Mouse (Mus musculus): Measurements from ENCODE around the gene Mcrip2. TPM values are rescaled to one million over a fixed set of nuclear protein-coding genes. Genes with fewer than 3 reads are reported as not detected.

Gene Mcrip2
- polyA plus RNA-seq, 1 experiment from 2014 or later = 133 TPM

- Histone ChIP-seq H3K36me3 (peaks cover 21% of the 10 kb centered on the region), H3K4me3 (no peak overlapping the region), H3K27me3 (ENCODE audit: insufficient read depth, poor library complexity, severe bottlenecking) (no peaks in the 10 kb centered on the region), H3K9me3 (no peaks in the 10 kb centered on the region), H3K4me1 (peaks cover 45% of the 10 kb centered on the region), H3K27ac (no peak overlapping the region)
- WGBS = 86% methylated on average over 8 of the region's 8 CpGs
- no peak for DNase-seq (ENCODE audit: low spot score)
Observed at GRCm38 (mm10) chr17:25869498-25869897, 934 bp upstream of the Mcrip2 start.

GRCm38 (mm10) chr17:25867836-25868600 is 546 bp downstream of the Mcrip2 start:
- peak overlapping the region; percentile 92 for H3K27ac ChIP-seq
- peaks cover 34% of the 10 kb centered on the region for H3K36me3 ChIP-seq
- under 1% methylated on average over 42 of the region's 42 CpGs for WGBS

DNA sequence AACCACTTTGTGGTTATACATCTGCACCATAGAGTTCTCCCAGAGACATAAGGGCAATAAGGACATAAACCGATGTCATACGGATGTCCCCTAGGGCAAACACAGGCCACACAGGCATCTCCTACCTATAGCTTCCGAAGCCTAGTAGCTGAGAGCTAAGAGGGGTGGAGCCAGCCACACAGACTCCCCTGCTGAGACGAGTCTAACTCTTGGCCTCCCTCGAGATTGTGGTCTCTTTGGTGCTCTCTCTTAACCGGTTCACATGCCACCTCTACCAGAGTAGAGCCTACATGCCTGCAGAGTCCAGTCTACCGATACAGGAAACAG is 1.1 kb downstream of the Mcrip2 start:
- peak overlapping the region; percentile 92 for H3K27ac ChIP-seq
- H3K9me3 ChIP-seq = no peaks in the 10 kb centered on the region
- H3K4me3 ChIP-seq = peak overlapping the region; percentile 79
- peaks cover 36% of the 10 kb centered on the region for H3K36me3 ChIP-seq
- no peak for DNase-seq (ENCODE audit: low spot score)
- 12% methylated on average over 7 of the region's 7 CpGs for WGBS
- H3K27me3 ChIP-seq (ENCODE audit: insufficient read depth, poor library complexity, severe bottlenecking) = no peaks in the 10 kb centered on the region
- H3K4me1 ChIP-seq = peaks cover 38% of the 10 kb centered on the region

More at GRCm38 (mm10) chr17:25867836-25868600, 546 bp downstream of the Mcrip2 start:
- Histone ChIP-seq H3K4me1 (peaks cover 38% of the 10 kb centered on the region), H3K4me3 (peak overlapping the region; percentile 79), H3K27me3 (ENCODE audit: insufficient read depth, poor library complexity, severe bottlenecking) (no peaks in the 10 kb centered on the region), H3K9me3 (no peaks in the 10 kb centered on the region)
- peak; percentile 89 for DNase-seq (ENCODE audit: low spot score)

GRCm38 (mm10) chr17:25866172-25866571 is 2.4 kb downstream of the Mcrip2 start:
- H3K36me3 ChIP-seq = peaks cover 36% of the 10 kb centered on the region
- H3K9me3 ChIP-seq = no peaks in the 10 kb centered on the region
- peak overlapping the region; percentile 28; the same call in 1 of the 2 replicates for H3K4me3 ChIP-seq
- WGBS = 92% methylated on average over 3 of the region's 3 CpGs
- H3K27me3 ChIP-seq (ENCODE audit: insufficient read depth, poor library complexity, severe bottlenecking) = no peaks in the 10 kb centered on the region
- no peak overlapping the region for H3K27ac ChIP-seq
- no peak for DNase-seq (ENCODE audit: low spot score)
- H3K4me1 ChIP-seq = peaks cover 49% of the 10 kb centered on the region

- no peaks in the 10 kb centered on the region for H3K27me3 ChIP-seq (ENCODE audit: insufficient read depth, poor library complexity, severe bottlenecking)
- 87% methylated on average over 11 of the region's 11 CpGs for WGBS
Observed at GRCm38 (mm10) chr17:25865288-25865687, 3.3 kb downstream of the Mcrip2 start.

GRCm38 (mm10) chr17:25864311-25864710 is 4.3 kb downstream of the Mcrip2 start:
- Histone ChIP-seq H3K27ac (no peak overlapping the region), H3K9me3 (no peaks in the 10 kb centered on the region), H3K27me3 (ENCODE audit: insufficient read depth, poor library complexity, severe bottlenecking) (no peaks in the 10 kb centered on the region), H3K4me3 (no peak overlapping the region), H3K4me1 (peaks cover 64% of the 10 kb centered on the region), H3K36me3 (peaks cover 36% of the 10 kb centered on the region)
- 92% methylated on average over 14 of the region's 14 CpGs for WGBS
- no peak for DNase-seq (ENCODE audit: low spot score)

More at GRCm38 (mm10) chr17:25865288-25865687, 3.3 kb downstream of the Mcrip2 start:
- Histone ChIP-seq H3K36me3 (peaks cover 36% of the 10 kb centered on the region), H3K4me1 (peaks cover 57% of the 10 kb centered on the region), H3K4me3 (0 out of 2 replicates have a peak overlapping the region, but pooled peaks have one; percentile 1), H3K27ac (0 out of 2 replicates have a peak overlapping the region, but pooled peaks have one; percentile 6), H3K9me3 (no peaks in the 10 kb centered on the region)
- no peak for DNase-seq (ENCODE audit: low spot score)

DNA sequence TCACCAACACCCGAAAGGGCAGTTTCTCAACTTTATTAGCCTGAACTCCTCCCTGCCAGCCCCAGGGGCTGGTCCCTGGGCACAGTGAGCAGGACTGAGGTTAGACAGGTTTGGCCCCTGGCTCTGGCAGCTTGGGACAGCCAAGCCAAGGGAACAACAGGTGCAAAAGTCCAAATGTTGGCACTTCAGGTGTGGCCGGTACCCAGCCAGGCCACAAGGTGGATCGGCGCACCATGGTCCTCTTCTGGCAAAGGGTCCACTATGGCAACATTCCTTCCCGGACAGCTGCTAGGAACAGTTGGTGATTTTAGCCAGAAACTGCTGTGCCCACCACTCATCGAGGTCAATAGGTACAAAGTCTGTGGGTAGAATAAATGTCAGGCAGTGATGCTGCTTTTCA is 4.9 kb downstream of the Mcrip2 start:
- WGBS = 88% methylated on average over 6 of the region's 6 CpGs
- Histone ChIP-seq H3K27ac (no peak overlapping the region), H3K4me3 (no peak overlapping the region), H3K27me3 (ENCODE audit: insufficient read depth, poor library complexity, severe bottlenecking) (no peaks in the 10 kb centered on the region), H3K9me3 (no peaks in the 10 kb centered on the region), H3K4me1 (peaks cover 58% of the 10 kb centered on the region), H3K36me3 (peaks cover 36% of the 10 kb centered on the region)
- no peak for DNase-seq (ENCODE audit: low spot score)

DNA sequence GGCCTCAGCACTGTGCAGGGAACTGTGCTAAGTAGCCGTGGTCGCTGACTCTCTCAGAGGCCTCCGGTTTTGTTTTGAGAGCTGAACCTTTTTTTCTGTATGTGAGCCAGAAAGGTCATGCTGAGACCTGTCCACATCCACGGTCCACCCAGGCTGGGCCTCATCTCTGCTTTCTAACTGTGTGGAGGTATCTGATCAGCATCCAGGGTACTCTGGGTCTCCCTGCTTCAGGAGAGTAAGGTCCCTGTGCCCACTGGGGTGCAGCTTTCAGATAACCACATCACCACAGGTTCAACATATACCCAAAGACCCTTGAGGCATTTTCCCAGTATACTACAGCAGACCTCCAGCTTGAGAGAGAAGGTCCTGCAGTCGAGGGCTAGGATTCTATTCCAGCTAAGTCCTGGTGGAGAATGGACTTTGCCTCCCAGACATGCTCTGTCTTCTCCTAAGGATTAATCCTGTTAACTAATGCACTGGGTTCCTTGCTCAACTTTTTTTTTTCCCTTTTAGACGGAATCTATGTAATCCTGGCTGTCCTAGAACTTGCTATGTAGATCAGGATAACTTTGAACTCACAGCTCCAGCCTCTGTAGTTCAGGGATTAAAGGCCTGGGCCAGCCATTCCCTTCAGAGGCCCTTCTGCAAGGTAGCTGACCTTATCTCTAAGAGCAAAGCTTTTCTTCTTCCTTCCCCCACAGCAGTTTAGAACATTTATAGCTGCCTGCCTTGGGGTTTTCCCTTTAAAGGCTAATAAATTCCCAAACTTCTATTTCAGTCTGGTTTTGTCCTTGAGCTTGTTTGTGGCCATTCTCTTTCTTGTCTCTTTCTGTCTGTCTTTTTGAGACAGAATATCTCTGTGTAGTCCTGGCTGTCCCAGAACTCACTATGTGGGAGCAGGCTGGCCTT is 6.6 kb downstream of the Mcrip2 start:
- no peaks in the 10 kb centered on the region for H3K27me3 ChIP-seq (ENCODE audit: insufficient read depth, poor library complexity, severe bottlenecking)
- peaks cover 38% of the 10 kb centered on the region for H3K36me3 ChIP-seq
- H3K9me3 ChIP-seq = no peaks in the 10 kb centered on the region
- H3K27ac ChIP-seq = peak overlapping the region; percentile 92
- DNase-seq (ENCODE audit: low spot score) = no peak
- 13% methylated on average over 6 of the region's 6 CpGs for WGBS
- peak overlapping the region; percentile 76 for H3K4me3 ChIP-seq
- peaks cover 41% of the 10 kb centered on the region for H3K4me1 ChIP-seq

- 4% methylated on average over 65 of the region's 65 CpGs for WGBS
- H3K4me3 ChIP-seq = peak within 1 kb of the TSS; percentile 76
Observed at GRCm38 (mm10) chr17:25860832-25861703, 7.5 kb downstream of the Mcrip2 start, which contains the start of gene Wdr90. Gene Wdr90, minus strand, starts transcription at chr17:25861501.

DNA sequence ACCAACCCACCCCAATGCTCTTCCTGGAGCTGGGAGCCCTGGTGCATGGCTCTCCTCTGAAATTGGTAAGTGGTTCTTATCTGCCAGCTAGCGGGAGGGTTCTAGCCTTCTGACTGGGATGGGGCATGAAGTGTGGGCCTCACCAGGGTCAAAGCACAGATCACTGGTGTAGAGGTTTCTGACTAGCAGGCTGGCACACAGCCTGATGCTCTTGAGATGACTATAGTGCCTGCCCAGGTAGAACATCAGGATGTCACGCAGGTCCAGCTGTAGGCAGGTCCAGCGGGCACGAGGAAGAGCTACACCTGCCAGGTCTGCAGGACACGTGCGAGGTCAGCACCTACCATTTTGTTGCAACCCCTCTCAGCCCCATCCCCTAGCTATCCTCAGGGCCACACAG is 8.3 kb downstream of the Mcrip2 start:
- DNase-seq (ENCODE audit: low spot score) = no peak
- Histone ChIP-seq H3K36me3 (peaks cover 32% of the 10 kb centered on the region), H3K9me3 (no peaks in the 10 kb centered on the region), H3K4me1 (peaks cover 28% of the 10 kb centered on the region), H3K4me3 (peak overlapping the region; percentile 76), H3K27ac (no peak overlapping the region), H3K27me3 (ENCODE audit: insufficient read depth, poor library complexity, severe bottlenecking) (no peaks in the 10 kb centered on the region)
- WGBS = 94% methylated on average over 6 of the region's 6 CpGs

More at GRCm38 (mm10) chr17:25860832-25861703, 7.5 kb downstream of the Mcrip2 start, which contains the start of gene Wdr90:
- H3K27ac ChIP-seq = peak within 1 kb of the TSS; percentile 92
- H3K27me3 ChIP-seq (ENCODE audit: insufficient read depth, poor library complexity, severe bottlenecking) = no peaks in the 10 kb centered on the region
- H3K36me3 ChIP-seq = peaks cover 33% of the 10 kb centered on the region
- H3K9me3 ChIP-seq = no peaks in the 10 kb centered on the region
- H3K4me1 ChIP-seq = peaks cover 32% of the 10 kb centered on the region
- peak; percentile 96 for DNase-seq (ENCODE audit: low spot score)

GRCm38 (mm10) chr17:25844396-25844901 is 24.1 kb downstream of the Mcrip2 start, which contains the start of gene Rhot2:
Gene Rhot2, minus strand, starts transcription at chr17:25844851.
- DNase-seq (ENCODE audit: low spot score) = peak; percentile 97
- Histone ChIP-seq H3K4me3 (peak within 1 kb of the TSS; percentile 89), H3K4me1 (peaks cover 32% of the 10 kb centered on the region), H3K27ac (peak within 1 kb of the TSS; percentile 96), H3K9me3 (no peaks in the 10 kb centered on the region), H3K27me3 (ENCODE audit: insufficient read depth, poor library complexity, severe bottlenecking) (no peaks in the 10 kb centered on the region), H3K36me3 (peaks cover 77% of the 10 kb centered on the region)
- WGBS = under 1% methylated on average over 21 of the region's 21 CpGs

Data from heart, embryonic 10.5 days (tissue).